Mouse (Mus musculus): Measurements from ENCODE around the gene Adgre5.
A peak's percentile ranks its signal among the peaks of the same experiment; 100 is the strongest.

The Adgre5 gene

DNA sequence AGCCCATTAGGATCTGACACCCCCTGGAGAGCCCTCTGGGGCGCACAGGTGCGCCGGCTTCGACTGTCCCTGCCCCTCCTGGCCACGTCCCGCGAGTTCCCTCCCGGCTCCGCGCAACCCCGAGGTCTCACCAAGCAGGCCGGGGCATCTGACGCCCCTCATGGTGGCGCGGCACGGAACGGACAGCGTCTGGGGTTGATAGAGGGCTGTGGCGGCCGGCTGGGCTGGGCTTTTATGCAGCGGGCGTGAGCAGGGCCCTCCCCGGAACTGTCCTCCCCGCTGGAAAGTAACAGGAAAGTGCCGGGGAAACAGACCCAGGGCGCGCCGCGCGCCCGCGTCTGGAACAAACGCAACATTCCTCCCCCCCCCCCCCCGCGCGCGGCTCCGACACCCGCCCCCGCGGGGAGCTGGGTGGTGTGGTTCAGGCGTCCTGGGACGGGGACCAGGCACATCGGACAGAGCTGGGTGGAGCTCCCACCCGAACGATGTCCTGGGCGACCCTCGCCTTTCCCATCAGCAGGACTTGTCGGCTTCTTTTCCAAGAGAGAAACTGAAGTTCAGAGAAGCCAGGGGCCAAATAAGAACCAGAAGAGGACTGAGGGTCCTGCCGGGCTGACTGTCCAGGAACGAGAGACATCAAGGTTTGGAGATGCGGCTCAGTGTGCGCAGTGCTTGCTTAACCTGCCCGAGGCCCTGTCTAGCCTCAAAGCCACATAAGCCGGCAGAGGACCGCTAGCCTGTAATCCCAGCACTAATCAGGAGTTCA, at the start of gene Adgre5:
Gene Adgre5, minus strand, starts transcription at position 351 of the 766 bp plus-strand sequence.
- DNase-seq: peak; percentile 44

DNA sequence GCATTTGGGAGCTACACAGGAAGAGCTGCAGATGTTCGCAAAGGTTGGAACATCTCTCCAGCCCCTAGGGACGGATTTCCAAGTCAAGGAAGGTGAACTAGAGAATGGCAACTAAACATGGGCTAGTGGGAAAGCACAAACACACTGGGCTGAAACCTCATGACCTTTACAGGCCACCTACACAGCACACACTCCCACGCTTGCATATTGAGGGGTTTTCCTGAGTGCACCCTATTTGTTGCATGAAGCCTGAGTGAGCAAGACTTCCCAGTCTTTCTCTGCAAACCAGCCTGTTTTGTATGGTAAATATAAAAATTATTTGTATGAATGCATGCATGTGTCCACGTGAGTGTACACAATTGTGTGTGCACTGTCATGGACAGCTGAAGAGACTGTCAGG, 48.7 kb upstream of the Adgre5 start:
- DNase-seq: no peak

DNA sequence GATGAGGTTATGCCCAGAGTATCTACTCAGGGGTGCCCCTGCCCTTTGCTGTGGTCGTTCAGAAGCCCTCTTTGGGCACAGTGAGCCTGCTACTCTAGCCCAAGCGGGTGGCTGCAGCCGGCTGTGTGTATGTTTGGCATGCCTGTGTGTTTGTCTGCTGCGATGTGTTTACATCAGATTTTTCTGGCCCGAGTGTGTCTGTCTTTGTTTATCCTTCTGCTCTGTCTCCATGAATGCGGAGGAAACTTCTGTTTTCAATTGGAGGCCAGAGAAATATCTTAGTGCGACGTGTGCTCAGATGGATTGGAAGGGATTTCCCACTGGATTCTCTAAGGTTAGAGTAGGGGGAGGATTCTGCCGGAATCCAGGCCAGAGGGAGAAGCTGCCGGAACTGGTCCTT, 43.9 kb upstream of the Adgre5 start:
- no peak for DNase-seq

DNA sequence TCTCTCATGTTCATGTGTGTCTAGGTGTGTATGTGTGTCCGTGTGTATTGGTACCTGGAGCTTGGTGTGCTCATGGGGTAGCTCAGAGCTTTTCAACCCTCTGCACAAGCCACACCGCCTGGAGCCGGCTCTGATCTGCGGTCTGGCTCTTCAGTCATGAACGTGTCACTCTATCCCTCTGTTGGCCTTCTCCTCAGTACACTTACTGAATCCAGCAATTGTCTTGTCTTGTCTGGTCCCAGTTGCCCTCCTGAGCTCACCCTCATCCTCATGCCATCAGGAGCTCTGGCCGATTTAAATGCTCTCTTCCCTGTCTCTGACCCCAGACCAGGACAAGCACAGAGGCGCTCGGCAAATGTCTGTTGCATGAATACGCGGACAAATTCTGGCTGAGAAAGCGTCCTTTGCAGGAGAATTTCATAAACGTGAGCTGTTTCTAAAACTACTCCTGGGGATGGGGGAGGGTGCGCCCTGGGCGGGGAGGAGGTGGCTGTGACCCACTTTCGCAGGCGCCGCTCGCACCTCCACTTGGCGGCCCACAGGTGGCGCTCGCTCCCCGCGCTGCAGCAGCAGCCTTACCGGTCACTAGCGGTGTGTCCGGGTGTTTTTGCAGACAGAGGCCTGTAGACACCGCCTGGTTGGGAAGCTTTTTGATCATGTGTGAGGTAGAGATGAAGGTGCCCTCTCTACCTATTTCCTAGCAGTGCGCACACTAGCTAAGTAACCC, 41.9 kb upstream of the Adgre5 start:
- peak; percentile 89 for DNase-seq

DNA sequence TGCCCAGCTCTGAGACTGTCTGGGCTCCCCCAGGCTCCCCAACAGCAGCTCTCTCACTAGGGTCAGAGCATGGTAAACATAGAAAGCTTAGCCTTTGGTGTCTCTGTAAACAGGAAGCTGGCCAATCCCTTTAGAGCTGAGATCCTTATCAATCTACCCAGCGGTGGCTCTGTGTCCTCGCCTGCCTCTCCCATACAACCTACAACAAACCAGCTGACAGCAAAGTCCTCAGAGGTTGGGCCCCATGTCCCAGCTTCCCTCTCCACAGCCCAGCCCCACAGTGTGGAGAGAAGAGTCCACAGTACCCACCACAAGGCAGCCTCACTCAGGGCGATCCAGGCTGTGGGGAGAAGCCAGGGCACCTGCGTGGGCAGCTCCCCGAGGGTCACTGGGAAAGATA, 38.5 kb upstream of the Adgre5 start:
- DNase-seq: no peak

DNA sequence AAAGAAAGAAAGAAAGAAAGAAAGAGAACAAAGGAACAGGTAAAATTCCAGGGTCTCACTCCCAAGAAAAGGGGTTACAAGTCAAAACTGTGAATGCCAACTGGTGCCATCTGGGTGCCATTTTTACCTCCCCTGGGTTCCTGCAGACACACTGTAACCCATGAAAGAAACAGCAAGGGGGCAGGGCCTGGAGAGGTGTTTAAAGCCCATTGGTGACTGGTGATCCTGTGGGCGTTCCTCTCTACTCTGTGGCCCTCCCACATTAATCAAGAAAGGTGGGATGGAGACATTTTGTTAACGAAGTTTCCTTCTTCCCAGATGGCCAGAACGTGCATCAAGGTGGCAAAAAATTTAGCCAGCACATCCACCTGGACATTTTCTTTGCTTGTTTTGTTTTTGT, 36.9 kb upstream of the Adgre5 start:
- no peak for DNase-seq

DNA sequence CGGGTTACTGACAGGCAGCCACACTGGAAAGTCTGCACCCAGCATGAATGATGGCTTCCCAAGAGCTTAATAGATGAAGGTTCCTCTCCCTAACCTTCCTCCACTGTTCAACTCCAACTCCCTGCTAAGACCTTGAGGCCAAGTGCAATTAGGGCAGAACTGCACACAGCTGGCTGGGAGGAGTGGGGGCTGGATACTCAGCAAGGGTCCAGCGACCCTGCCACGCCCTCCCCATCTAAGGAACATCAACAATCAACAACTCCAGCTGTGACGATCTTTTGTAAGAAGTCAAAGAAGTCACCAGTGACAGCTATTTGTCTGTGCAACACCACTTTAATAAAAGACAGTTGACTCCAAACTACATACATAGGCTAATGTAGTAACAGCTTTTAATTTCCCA, 35.5 kb upstream of the Adgre5 start:
- DNase-seq: no peak

DNA sequence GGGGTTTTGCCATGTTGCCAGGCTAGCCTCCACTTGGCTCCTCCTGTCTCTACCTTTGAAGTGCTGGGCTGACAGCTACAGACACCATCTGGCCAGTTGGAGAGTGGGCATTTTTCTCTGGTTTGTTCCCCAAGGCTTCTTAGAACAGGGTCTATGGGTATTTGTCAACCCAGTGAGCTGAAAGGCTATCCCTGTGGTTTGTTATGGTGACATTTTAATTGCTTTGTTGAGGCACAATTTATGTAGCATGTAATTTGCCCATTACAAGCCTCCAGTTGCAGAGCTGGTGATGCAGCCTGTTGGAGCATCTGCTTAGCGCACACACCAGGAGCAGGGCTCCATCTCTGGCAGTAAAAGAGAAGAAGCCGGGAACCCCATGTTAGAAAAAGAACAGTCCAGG, 33.1 kb upstream of the Adgre5 start:
- no peak for DNase-seq

DNA sequence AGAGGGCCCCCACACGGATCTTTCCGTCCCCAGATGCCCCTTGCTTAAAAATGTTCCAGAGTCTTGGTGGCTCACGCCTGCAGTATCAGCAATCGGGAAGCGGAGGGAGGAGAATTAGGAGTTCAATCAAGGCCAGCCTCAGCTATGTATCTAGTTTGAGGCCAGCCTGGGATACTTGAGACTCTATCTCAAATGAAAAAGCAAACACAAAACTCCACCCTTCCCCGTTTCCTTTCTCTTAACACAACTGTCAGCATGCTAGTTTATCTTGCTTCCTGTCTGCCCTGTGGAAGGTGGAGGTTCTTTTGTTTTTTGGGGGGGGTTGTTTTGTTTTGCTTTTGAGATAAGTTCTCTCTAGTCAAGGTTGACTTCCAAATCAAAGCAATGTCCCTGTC, 32.3 kb upstream of the Adgre5 start:
- no peak for DNase-seq

DNA sequence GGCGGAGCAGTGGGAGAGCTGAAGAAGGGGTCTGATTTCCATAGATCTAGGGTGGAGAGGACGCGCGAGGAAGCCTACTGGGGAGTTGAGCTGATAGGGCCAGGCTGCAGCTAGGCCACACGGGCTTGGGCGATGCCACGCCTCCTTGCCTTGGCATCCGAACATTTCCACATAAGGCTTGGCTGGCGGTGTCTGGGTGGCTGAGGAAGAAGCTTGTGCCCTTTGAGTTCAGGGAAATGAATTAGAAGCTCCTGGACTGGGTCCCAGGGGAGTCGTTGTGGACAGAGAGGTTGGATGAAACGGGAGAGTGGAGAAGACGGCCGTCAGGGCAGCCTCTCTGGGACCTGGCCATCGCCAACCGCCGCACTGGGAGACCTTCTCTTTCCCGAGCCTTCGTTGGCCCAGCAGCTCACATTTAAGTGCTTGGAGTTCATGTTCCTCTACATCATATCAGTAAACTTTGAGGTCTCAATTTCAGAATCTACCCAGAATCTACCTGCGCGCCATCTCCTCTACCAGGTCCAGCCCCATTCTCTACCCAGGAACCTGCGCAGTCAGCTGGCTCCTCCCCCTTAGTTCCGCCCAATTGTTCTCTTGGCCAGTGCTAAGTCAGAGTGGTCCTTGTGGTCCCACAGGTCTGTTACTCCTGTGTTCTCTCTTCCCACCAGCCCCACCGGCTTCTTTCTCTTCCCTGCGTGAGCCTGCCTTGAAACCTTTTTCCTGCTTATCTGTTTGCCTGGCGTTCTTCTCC, 31.8 kb upstream of the Adgre5 start:
- peak; percentile 63 for DNase-seq

DNA sequence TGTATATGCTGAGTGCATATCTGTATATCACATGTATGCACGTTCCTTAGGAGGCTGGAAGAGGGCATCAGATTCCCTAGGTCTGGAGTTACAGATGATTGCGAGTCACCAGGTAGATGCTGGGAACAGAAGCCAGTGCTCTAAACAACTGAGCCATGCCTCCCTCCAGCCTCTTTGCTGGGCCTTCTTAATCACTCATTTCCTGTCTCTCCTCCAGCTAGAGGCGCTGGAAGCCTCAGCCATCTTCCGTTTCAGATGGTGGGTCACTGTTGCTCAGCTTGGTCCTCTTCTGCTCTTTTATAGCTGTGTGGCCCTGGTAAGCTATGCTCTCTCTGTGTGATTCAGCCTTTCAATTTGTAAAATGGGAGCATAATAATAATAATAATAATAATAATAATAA, 30.7 kb upstream of the Adgre5 start:
- DNase-seq: no peak

DNA sequence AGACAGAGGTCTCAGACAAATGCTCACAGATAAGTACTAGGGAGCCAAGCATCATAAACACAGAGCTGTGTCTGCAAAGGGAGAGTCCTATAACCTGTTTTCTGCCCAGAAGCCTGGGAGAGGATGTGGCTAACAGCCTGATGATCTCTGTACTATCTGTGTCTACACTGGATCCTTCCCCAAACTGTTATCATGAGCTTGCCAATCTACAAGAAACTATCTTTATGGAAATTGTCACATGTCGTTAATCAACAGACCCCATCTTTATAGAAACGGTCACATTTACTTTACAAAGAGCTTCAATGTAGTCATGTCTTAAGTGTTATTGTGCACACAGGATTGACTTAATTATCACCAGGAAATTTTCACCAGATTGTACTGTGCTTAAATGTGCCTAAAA, 29.5 kb upstream of the Adgre5 start:
- no peak for DNase-seq

DNA sequence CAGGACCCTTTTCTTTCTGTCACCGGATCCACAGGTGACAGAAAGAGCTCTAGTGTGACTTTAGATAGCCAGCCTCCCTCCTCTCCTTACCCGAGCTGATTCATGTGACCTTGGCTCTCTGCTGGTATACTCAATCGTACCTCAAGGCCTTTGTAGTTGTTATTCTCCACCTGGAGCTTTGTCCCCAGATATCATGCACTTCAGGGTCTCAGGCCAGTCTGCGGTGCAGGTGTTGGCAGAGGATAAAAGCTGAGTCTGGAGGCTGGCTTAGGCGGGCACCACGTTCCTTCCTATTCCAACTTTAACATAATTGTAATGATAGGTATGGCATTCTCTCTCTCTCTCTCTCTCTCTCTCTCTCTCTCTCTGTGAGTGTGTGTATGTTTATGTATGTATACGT, 28.6 kb upstream of the Adgre5 start:
- DNase-seq: no peak

DNA sequence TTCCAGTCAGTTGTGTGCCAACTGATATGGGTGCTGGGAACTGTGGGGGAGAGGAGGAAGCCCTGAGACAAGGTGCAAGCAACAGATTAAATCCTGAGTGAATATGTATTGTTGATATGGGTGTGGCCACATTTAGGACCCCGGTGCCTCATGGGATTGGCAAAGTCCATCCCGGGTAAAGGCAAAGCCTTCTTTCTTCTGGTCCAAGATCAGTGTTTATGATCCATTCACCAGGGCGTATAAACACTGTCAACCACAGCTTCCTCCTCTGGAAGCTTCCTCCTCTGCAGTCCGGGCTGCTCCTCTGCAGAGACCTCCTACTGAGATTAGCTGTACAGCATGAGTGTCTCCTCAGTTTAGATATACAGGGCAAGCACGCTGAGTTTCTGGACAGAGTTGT, 27.4 kb upstream of the Adgre5 start:
- DNase-seq: no peak

DNA sequence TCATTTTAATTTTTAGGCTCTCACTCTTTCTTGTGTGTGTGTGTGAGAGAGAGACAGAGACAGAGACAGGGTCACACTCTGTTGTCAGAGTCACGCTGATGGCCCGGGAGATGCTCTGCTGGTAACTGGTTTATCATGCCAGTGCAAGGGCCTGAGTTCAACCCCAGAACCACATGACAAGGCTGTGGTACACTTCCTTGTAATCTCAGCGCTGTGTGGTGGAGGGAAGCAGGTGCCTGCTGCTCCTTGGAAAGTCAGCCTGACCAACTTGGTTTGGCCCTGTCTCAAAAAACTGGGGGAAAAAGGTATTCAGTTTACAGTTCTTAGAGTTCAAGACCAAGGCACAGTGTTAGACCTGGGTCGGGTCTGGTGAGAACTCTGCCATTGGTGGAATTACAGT, 26.3 kb upstream of the Adgre5 start:
- no peak for DNase-seq

DNA sequence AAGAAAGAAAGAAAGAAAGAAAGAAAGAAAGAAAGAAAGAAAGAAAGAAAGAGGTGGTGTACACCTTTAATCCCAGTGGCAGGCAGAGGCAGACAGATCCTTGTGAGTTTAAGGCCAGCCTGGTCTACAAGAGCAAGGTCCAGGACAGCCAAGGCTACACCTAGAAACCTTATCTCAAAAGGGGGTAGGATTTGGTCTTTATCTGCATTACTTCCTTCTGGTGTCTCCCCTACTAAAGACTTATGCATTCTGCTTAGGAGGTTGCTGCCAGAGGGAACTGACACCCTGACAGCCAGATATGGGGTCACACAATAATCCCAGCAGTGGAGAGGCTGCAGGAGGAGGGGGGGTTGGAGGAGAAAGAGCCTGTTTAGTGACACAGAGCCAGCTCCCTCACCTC, 24.5 kb upstream of the Adgre5 start:
- no peak for DNase-seq

DNA sequence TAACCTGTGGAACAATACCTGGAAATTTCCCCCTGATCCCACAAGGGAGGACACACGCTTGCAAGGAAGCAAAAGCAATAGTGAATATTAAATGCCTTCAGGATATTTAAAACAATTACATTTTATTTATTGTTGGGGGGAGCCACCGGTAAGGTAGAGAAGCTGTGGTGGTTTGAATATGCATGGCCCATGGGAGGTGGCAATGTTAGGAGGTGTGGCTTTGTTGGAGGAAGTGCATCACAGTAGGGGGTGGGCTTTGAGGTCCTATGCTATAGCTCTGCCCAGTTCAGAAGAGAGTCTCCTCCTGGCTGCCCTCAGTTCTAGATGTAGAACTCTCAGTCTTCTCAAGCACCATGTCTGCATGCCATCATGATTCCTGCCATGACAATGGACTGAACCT, 23.6 kb upstream of the Adgre5 start:
- no peak for DNase-seq

DNA sequence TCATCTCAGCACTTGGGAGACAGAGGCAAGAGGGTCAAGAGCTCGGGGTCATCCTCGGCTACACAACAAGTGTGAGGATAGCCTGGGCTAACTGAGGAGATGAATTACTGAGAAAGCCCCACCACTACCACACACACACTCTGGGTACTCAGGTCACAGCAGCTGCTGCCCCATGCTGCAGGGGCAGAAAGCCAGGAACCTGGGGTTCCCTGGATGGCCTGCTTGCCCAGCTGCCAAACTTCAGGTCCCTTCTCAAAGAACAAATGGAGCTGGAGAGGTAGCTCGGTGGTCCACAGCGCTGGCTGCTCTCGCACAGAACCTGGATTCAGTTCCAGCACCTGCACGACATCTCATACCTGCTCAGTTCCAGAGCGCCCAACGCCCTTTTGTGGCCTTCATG, 23.0 kb upstream of the Adgre5 start:
- no peak for DNase-seq

DNA sequence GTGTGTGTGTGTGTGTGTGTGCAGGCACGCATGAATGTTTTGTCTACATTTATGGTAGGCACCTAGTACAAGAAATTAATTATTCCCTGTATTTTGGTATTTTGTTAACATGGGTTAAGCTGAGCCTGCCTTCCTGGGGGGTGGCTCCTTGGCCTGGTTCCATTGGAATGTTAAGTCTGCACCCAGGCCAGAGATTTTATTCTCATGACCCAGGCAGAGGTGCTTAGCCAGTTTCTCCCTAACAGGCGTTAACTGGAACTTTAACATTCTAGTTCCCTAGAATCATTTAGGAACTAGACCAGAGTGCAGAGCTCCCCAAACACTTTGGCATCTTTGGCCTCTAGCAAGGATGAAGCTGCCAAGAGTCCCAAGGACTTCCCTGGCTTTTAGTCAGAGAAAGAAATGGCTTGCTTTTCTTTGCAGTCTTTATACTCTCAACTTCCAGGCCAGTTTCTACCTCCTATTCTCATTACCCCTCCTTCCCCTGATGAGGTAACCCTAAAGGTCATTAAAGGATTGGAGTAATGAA, 18.2 kb upstream of the Adgre5 start:
- no peak for DNase-seq

DNA sequence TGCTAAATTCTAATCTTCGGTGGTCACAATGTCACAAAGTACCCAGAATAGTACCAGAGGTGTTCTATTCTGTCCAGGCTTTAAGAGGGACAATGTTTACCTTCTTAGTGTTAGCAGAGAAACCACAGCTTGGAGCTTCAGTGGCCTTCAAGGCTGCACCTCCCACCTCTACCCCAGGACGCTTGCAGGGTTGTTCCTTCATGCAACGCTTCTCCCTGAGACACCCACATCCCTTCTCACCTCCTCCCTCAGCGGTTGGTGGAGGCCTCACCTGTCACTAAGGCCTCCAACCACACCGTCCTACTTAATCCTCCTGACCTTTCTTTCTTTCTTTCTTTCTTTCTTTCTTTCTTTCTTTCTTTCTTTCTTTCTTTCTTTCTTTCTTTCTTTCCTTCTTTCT, 17.2 kb upstream of the Adgre5 start:
- no peak for DNase-seq

DNA sequence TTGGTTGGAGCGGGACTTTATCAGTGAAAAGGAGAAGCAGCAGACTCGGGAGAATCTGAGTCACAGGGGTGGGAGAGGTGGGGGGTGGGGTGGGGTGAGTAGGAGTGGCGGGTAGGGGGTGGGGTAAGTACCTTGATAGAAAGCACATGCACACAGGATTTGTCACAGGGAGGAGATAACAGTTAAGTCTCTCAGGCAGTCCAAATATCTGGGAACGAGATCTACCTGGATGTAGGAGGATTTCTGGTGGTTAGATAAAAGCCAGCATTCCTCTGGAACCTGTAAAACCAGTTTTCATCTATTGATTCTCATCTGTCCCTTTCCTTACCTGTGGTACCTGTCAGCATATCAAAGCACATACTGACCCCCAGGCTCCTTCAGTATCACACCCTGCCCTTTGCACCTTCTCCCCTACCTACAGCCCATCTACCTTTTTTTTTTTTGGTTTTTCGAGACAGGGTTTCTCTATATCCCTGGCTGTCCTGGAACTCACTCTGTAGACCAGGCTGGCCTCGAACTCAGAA, 16.0 kb upstream of the Adgre5 start:
- no peak for DNase-seq

DNA sequence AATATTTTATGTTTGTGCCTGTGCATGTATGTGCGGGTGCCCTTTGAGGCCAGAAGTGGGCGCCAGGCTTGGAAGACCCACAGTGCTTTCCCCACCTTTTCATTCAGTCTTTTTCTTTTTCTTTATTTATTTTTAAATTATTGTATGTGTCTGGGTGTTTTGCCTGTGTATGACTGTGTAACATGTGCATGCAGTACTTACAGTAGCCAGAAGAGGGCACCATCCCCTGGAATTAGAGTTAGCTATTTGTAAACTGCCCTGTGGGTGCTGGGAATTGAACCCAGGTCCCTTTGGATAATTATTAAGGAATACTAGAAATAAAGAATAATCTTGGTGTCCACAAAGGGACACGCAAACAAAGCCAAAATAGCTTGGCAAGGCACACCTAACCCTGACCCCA, 15.1 kb upstream of the Adgre5 start:
- DNase-seq: peak; percentile 22

DNA sequence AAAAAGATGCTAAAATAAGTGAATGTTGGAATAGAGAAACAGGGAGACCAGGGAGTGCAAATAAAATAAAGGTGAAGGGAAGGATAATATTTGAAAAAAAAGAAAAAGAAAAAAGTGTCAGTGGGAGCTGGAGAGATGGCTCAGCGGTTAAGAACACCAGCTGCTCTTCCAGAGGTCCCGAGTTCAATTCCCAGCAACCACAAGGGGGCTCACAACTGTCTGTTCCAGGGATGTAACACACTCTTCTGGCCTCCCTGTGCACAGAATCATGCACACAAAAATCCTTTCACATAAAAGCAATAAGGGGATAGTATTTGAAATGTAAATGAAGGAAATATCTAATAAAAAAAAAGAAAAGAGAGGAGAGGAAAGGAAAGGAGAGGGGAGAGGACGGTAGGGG, 13.0 kb upstream of the Adgre5 start:
- no peak for DNase-seq

DNA sequence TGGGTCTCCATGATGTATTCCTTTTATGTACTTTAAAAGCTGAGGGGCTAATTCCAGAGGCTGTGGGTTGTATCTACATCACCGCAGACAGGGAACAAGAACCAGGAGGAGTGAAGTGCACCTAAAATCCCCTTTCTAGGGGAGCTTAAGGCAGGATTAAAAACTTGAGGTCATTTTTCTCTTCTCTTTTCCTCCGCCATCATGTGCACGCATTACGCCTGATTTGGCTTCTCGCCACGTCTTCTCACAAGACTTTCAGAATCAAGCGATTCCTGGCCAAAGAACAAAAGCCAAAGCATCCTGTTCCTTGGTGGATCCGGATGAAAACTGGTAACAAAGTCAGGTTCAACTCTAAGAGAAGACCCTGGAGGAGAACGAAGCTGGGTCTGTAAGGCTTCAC, 8.1 kb upstream of the Adgre5 start:
- DNase-seq: no peak
